Mouse (Mus musculus): ENCODE results near the gene Setd5.

- TF ChIP-seq POLR2A (IDR thresholded peaks at IDR 0.05; ENCODE audit: borderline replicate concordance, low read depth, low read length) (no peak), CTCF (IDR thresholded peaks at IDR 0.05; ENCODE audit: low read depth, low read length) (no peak)
These were observed 116.7 kb downstream of the Setd5 start for GRCm38 (mm10) chr6:113193765-113194460.
